Mouse (Mus musculus): ENCODE data around the gene Cyp2j6. TPM values are rescaled to one million over a fixed set of nuclear protein-coding genes. Genes with fewer than 3 reads are reported as not detected.
"Not testable (repeated sequence)": the region's sequence is repeated elsewhere in the genome, so short reads cannot be mapped to it uniquely, and the experiment has no call there.

Gene Cyp2j6
- 21.2 and 23.0 TPM in 2 replicates for total RNA-seq (2017)

GRCm38 (mm10) chr4:96553133-96553819 is at the start of gene Cyp2j6:
Gene Cyp2j6, minus strand, starts transcription at chr4:96553661.
- peak; percentile 70 to 81 for ATAC-seq (replicated peaks in 1 of 2; ENCODE audit: insufficient read depth in 1 of 2, low FRiP score in 2 of 2, low TSS enrichment in 1 of 2, low read depth in 1 of 2, poor library complexity in 2 of 2, severe bottlenecking in 2 of 2)

DNA sequence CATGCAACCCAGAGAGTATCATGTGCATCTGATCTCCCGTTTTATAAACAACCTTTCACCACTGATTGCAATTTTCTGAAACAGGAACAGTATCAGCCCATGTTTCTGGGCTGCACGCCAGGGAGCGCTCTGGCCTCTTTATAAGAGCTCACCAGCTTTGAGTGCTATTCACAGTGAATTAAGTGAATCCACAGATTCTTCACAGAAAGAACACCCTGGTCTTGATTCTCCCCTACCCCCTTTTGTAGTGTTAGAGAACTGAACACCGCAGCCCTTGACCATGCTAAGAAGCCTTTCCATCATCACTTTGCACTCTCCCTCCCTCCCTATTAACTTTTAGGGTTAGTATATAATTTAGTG is 38.3 kb upstream of the Cyp2j6 start:
- peak; percentile 71 to 78 for ATAC-seq (replicated peaks in 1 of 2; ENCODE audit: insufficient read depth in 1 of 2, low FRiP score in 2 of 2, low TSS enrichment in 1 of 2, low read depth in 1 of 2, poor library complexity in 2 of 2, severe bottlenecking in 2 of 2)

DNA sequence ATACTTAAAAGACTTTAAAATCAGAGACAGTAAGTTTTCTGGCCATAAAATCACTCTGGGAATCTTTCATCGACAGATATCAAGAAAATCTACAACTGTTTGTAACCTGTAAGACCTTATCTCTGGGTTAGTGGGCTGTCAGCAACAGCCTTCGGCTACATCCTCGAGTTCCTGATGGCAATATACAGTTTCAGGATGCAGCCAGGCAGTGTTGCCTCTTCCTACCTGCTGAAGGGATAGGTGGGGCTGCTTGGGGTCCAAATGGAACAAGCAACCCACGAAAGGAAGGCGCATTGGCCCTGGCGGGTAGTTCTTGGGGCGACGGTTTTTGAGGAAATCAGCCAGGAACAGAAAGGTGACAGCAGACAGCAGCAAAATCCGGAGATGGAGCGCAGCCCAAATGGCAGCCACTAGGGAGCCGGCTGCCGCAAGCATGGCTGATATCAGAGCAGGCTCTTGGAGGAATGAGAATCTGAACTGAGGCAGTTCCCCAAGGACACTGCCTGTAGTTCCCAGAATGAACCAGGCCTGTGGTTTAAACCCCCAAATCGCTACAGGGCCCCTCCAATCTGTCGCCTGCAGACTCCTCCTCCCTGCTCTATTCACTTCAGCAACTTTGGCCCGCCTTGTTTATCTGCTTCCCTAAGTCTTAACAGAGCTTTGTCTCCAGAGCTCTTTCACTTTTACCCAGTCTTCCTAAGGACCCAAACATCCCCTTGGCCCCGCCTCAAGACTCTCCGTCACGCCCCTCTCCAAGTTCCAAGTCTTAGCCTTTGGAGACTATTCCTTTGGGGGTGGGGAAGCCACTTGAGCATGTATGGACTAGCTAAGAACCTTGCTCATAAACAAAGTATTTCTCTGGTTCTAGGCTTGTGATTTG is 37.7 kb upstream of the Cyp2j6 start, which contains the start of gene Cyp2j9:
Gene Cyp2j9 (minus strand): TSS at position 668 of the 880 bp plus-strand sequence.
- ATAC-seq (replicated peaks in 1 of 2; ENCODE audit: insufficient read depth in 1 of 2, low FRiP score in 2 of 2, low TSS enrichment in 1 of 2, low read depth in 1 of 2, poor library complexity in 2 of 2, severe bottlenecking in 2 of 2): peak; percentile 93 to 96

GRCm38 (mm10) chr4:96581425-96582088 is 28.1 kb upstream of the Cyp2j6 start:
- no peak for ATAC-seq (replicated peaks in 1 of 2; ENCODE audit: insufficient read depth in 1 of 2, low FRiP score in 2 of 2, low TSS enrichment in 1 of 2, low read depth in 1 of 2, poor library complexity in 2 of 2, severe bottlenecking in 2 of 2)

GRCm38 (mm10) chr4:96580351-96580750 is 26.9 kb upstream of the Cyp2j6 start:
- ATAC-seq (replicated peaks in 1 of 2; ENCODE audit: insufficient read depth in 1 of 2, low FRiP score in 2 of 2, low TSS enrichment in 1 of 2, low read depth in 1 of 2, poor library complexity in 2 of 2, severe bottlenecking in 2 of 2): not testable (repeated sequence)

GRCm38 (mm10) chr4:96569442-96569841 is 16.0 kb upstream of the Cyp2j6 start:
- peak; percentile 99 to 100 for ATAC-seq (replicated peaks in 1 of 2; ENCODE audit: insufficient read depth in 1 of 2, low FRiP score in 2 of 2, low TSS enrichment in 1 of 2, low read depth in 1 of 2, poor library complexity in 2 of 2, severe bottlenecking in 2 of 2)

DNA sequence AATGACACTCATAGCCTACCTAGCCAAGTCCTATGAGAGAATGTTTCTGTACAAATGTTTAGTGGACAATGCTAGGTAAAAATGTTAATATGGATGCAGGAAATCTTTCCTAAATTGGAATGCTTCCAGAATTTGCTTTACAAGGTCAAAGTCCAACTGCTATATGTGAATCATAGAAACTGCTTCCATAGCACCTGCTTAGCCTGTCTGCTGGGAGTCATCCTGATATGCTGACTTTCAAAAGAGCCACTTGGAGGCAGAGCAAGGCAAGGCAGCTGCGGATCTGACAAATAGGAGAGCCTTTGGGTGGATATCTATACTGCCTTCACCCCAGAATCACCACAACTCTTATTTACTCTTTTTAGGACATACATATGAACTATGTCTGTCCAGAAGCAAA is 14.5 kb upstream of the Cyp2j6 start:
- no peak for ATAC-seq (replicated peaks in 1 of 2; ENCODE audit: insufficient read depth in 1 of 2, low FRiP score in 2 of 2, low TSS enrichment in 1 of 2, low read depth in 1 of 2, poor library complexity in 2 of 2, severe bottlenecking in 2 of 2)

- no peak for ATAC-seq (replicated peaks in 1 of 2; ENCODE audit: insufficient read depth in 1 of 2, low FRiP score in 2 of 2, low TSS enrichment in 1 of 2, low read depth in 1 of 2, poor library complexity in 2 of 2, severe bottlenecking in 2 of 2)
Observed at GRCm38 (mm10) chr4:96565808-96566207, 12.3 kb upstream of the Cyp2j6 start.

DNA sequence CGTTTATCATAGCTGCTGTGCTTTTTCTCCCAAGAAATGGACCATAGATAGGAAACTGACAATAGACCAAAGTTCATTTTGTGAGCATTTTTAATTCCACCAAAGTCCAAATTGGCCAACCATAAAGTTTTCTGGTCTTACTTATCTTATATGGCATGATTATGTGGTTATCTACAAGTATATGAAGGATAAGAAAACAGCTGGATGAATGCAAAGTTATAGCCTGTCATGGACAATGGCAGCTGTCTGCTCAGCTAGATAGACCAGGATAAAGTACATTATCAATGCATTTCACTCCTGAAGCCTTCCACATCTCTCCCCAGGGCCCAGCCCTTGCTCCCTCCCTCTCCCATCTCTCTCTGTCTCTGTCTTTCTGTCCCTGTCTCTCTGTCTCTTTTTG is 7.0 kb upstream of the Cyp2j6 start:
- no peak for ATAC-seq (replicated peaks in 1 of 2; ENCODE audit: insufficient read depth in 1 of 2, low FRiP score in 2 of 2, low TSS enrichment in 1 of 2, low read depth in 1 of 2, poor library complexity in 2 of 2, severe bottlenecking in 2 of 2)

GRCm38 (mm10) chr4:96559781-96560180 is 6.3 kb upstream of the Cyp2j6 start:
- no peak for ATAC-seq (replicated peaks in 1 of 2; ENCODE audit: insufficient read depth in 1 of 2, low FRiP score in 2 of 2, low TSS enrichment in 1 of 2, low read depth in 1 of 2, poor library complexity in 2 of 2, severe bottlenecking in 2 of 2)

DNA sequence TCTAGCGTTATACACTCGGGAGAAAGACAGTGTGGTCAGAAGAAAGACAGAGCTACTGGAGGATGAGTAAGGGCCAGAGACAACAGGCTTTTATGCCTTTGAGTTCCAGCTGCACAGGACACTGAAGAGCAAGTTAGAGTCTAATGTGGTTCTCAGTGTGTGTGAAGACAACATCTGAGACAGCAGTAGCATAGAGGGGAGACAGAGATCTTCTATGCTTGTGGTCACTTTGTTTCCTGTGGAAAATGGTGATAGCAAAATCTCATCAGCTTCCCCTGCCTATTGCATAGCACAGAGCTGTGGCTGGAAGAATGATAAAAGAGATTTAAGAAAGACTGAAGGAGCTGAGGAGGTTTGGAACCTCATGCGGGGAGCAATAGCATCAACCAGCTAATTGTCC is 1.8 kb downstream of the Cyp2j6 start:
- peak; percentile 35 to 54; a peak in 3 of 4 replicates for ATAC-seq (replicated peaks in 1 of 2; ENCODE audit: insufficient read depth in 1 of 2, low FRiP score in 2 of 2, low TSS enrichment in 1 of 2, low read depth in 1 of 2, poor library complexity in 2 of 2, severe bottlenecking in 2 of 2)

GRCm38 (mm10) chr4:96545976-96546375 is 7.5 kb downstream of the Cyp2j6 start:
- no peak for ATAC-seq (replicated peaks in 1 of 2; ENCODE audit: insufficient read depth in 1 of 2, low FRiP score in 2 of 2, low TSS enrichment in 1 of 2, low read depth in 1 of 2, poor library complexity in 2 of 2, severe bottlenecking in 2 of 2)

DNA sequence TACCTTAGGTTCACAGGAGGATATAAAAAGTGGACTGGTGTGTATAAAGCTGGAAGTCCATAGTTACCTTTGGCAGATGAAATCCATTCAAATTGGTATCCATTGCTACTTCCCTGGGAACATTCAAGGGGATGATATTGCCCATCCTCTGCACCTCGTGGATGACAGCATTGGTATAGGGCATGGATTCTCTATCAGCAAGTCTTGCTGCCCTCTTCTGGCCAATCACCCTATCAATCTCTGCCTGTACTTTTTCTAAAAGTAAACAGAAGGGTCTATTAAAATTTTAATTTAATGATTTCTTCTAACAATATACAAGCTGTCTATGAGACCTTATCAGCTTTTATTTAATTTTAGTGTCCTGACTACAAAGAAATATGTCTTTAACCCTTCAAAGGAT is 27.7 kb downstream of the Cyp2j6 start:
- ATAC-seq (replicated peaks in 1 of 2; ENCODE audit: insufficient read depth in 1 of 2, low FRiP score in 2 of 2, low TSS enrichment in 1 of 2, low read depth in 1 of 2, poor library complexity in 2 of 2, severe bottlenecking in 2 of 2): no peak; a peak in 1 of 4 replicates

GRCm38 (mm10) chr4:96522256-96522655 is 31.2 kb downstream of the Cyp2j6 start:
- ATAC-seq (replicated peaks in 1 of 2; ENCODE audit: insufficient read depth in 1 of 2, low FRiP score in 2 of 2, low TSS enrichment in 1 of 2, low read depth in 1 of 2, poor library complexity in 2 of 2, severe bottlenecking in 2 of 2): no peak

GRCm38 (mm10) chr4:96510083-96510482 is 43.4 kb downstream of the Cyp2j6 start:
- peak; percentile 7 to 78; a peak in 1 of 4 replicates for ATAC-seq (replicated peaks in 1 of 2; ENCODE audit: insufficient read depth in 1 of 2, low FRiP score in 2 of 2, low TSS enrichment in 1 of 2, low read depth in 1 of 2, poor library complexity in 2 of 2, severe bottlenecking in 2 of 2)

- no peak for ATAC-seq (replicated peaks in 1 of 2; ENCODE audit: insufficient read depth in 1 of 2, low FRiP score in 2 of 2, low TSS enrichment in 1 of 2, low read depth in 1 of 2, poor library complexity in 2 of 2, severe bottlenecking in 2 of 2)
Observed at GRCm38 (mm10) chr4:96507286-96507685, 46.2 kb downstream of the Cyp2j6 start, which contains the start of gene Cyp2j8. Gene Cyp2j8, minus strand, starts transcription at chr4:96507386.
